Mouse (Mus musculus): ENCODE measurements around the gene Ppih. TPM values are rescaled to one million over a fixed set of nuclear protein-coding genes. Genes with fewer than 3 reads are reported as not detected.

Ppih gene
- total RNA-seq, 2 experiments from 2014 or later: 26.2 to 27.3 TPM

Other genes starting within 250 kb of the Ppih start
- 10 to 100 TPM; 33.5 to 34.1 TPM for gene Slc2a1, start 211.8 kb downstream of the Ppih start, total RNA-seq (2021)
- 1 to 10 TPM; 4.5 to 8.7 TPM for gene Zfp691, start 146.4 kb downstream of the Ppih start, total RNA-seq (2021)
- 1 to 10 TPM in 1 of 2 experiments, under 1 TPM in 1; 0.40 to 1.0 TPM for gene Ermap, start 130.5 kb downstream of the Ppih start, total RNA-seq (2021)
- gene Svbp, start 125.2 kb downstream of the Ppih start, total RNA-seq (2021): 10 to 100 TPM; 72.9 to 79.6 TPM
- gene Tmem269, start 102.3 kb downstream of the Ppih start, total RNA-seq (2021): under 1 TPM; 0.38 to 0.48 TPM
- gene AU022252, start 87.8 kb downstream of the Ppih start, total RNA-seq (2021): 10 to 100 TPM; 29.7 to 36.2 TPM
- 10 to 100 TPM; 10.9 to 12.4 TPM for gene P3h1, start 87.6 kb downstream of the Ppih start, total RNA-seq (2021)
- gene Cldn19, start 65.1 kb downstream of the Ppih start, total RNA-seq (2021): under 1 TPM; 0.12 to 0.14 TPM
- 1,000 to 10,000 TPM; 1,087 to 1,125 TPM for gene Ybx1, start 25.9 kb downstream of the Ppih start, total RNA-seq (2021)
- gene Ccdc30, start 95.0 kb upstream of the Ppih start, total RNA-seq (2021): 10 to 100 TPM; 20.5 to 21.3 TPM
- gene Ppcs, start 101.9 kb upstream of the Ppih start, total RNA-seq (2021): 1 to 10 TPM; 5.0 to 5.8 TPM
- gene Zmynd12, start 102.3 kb upstream of the Ppih start, total RNA-seq (2021): under 1 TPM; 0.26 to 0.40 TPM
- gene Rimkla, start 172.1 kb upstream of the Ppih start, total RNA-seq (2021): 10 to 100 TPM; 28.2 to 29.0 TPM
- 10 to 100 TPM; 81.2 to 82.6 TPM for gene Foxj3, start 216.5 kb upstream of the Ppih start, total RNA-seq (2021)
- gene Frg2f1, start 219.0 kb upstream of the Ppih start, total RNA-seq (2021): 10 to 100 TPM; 24.1 to 28.0 TPM